Mouse (Mus musculus) megakaryocyte, embryonic 14.5 days (primary cell): ENCODE results near the gene Myb.

ENCODE experiments used
- FLI1 ChIP-seq: IDR thresholded peaks from 2 replicates; pipeline ENCODE4 v1.6.1; 2012; ENCODE audit warnings: low read length, inconsistent platforms, mixed read lengths
- GATA1 ChIP-seq: IDR thresholded peaks from 3 replicates; pipeline ENCODE4 v1.6.1; 2012; ENCODE audit warnings: mixed read lengths, low read length, inconsistent platforms, borderline replicate concordance

DNA sequence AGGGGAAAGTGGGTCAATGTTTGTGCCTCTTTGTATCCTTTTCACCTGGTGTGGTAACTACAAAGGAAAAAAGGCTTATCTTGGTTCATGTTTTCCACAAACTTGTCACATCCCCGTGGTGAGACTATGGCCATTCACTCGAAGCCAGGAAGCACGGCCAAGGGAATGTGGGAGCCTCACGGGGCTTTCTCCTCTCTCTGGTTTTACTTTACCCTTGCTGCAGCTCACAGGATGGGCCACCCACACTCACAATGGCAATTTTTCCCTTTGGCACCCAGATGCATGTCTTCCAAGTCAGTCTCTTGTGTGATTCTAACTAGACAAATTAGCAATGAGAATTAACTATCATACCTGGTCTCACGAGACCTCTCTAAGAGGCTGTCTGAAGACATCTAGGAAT lies 43.1 kb upstream of the Myb start:
- TF ChIP-seq GATA1 (no peak), FLI1 (no peak)
